Mouse (Mus musculus) liver, embryonic 15.5 days (tissue): ENCODE data around the gene Gm5485. TPM values are rescaled to one million over a fixed set of nuclear protein-coding genes. Genes with fewer than 3 reads are reported as not detected.

Source experiments
- ATAC-seq: fragments of 200-750 bp; cut with Nextera tagmentation; 2 replicates; pipeline ENCODE4 v1.8.0; 2017; ENCODE audit warnings: moderate number of reproducible peaks, mild to moderate bottlenecking, moderate library complexity; ENCODE audit not compliant: insufficient read depth
- H3K27ac ChIP-seq: fragments of 300-500 bp; sonication (generic); replicated peaks from 2 replicates; pipeline ENCODE4 v1.5.1; 2015; ENCODE audit warnings: mild to moderate bottlenecking, inconsistent platforms
- H3K27me3 ChIP-seq: fragments of 300-500 bp; sonication (generic); 2 replicates; pipeline ENCODE4 v1.6.1; 2015; ENCODE audit warnings: mild to moderate bottlenecking, inconsistent platforms
- H3K36me3 ChIP-seq: fragments of 300-500 bp; sonication (generic); replicated peaks from 2 replicates; pipeline ENCODE4 v1.6.1; 2015; ENCODE audit warnings: moderate library complexity, mild to moderate bottlenecking, inconsistent platforms
- H3K4me1 ChIP-seq: fragments of 300-500 bp; sonication (generic); replicated peaks from 2 replicates; pipeline ENCODE4 v1.6.1; 2015; ENCODE audit warnings: inconsistent platforms
- H3K4me2 ChIP-seq: fragments of 300-500 bp; sonication (generic); 2 replicates; pipeline ENCODE4 v1.6.1; 2015; ENCODE audit warnings: moderate library complexity, mild to moderate bottlenecking, inconsistent platforms
- H3K4me3 ChIP-seq: fragments of 300-500 bp; sonication (generic); replicated peaks from 2 replicates; pipeline ENCODE4 v1.5.1; 2015; ENCODE audit warnings: mild to moderate bottlenecking, inconsistent platforms
- H3K9ac ChIP-seq: fragments of 300-500 bp; sonication (generic); 2 replicates; pipeline ENCODE4 v1.6.1; 2015; ENCODE audit warnings: moderate library complexity, mild to moderate bottlenecking, inconsistent platforms
- H3K9me3 ChIP-seq: fragments of 300-500 bp; sonication (generic); replicated peaks from 2 replicates; pipeline ENCODE4 v1.6.1; 2016; ENCODE audit warnings: inconsistent platforms
- WGBS: fragments of 180-500 bp; shearing (Covaris S2); methylation state at CpG from one replicate; pipeline ENCODE4 v1.1.7; 2015; ENCODE audit warnings: mixed read lengths; ENCODE audit not compliant: insufficient replicate concordance; 5-methylcytosine and 5-hydroxymethylcytosine counted together
- polyA plus RNA-seq: library from polyadenylated mRNA; unstranded; fragments of >200 nt; fragmentation: Nextera tagmentation; extraction: Ambion mirVana; gene quantifications from 2 replicates; pipeline ENCODE4 v1.2.1, GENCODE M21; 2015

Gene Gm5485
- polyA plus RNA-seq, 1 experiment from 2014 or later = not detected

DNA sequence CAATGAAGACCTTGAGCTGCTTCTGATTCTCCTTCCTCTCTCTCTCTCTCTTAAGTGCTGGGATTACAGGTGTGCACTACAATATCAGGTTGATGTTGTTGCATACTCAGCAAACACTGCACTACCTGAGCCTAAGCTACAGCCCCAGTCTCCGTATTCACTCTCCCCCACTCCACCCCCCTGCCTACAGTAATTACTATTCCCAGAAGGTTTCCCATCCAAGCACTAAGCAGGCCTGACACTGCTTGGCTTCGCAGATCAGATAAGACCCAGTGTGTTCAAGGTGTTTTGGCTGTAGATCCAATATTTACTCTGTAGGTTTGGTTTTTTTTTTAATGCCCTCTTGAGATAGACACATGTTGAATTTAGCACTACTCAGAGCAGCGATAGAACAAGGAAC is 2.1 kb downstream of the Gm5485 start:
- Histone ChIP-seq H3K27ac (no peak overlapping the region), H3K4me2 (no peak overlapping the region)
- ATAC-seq = no peak

DNA sequence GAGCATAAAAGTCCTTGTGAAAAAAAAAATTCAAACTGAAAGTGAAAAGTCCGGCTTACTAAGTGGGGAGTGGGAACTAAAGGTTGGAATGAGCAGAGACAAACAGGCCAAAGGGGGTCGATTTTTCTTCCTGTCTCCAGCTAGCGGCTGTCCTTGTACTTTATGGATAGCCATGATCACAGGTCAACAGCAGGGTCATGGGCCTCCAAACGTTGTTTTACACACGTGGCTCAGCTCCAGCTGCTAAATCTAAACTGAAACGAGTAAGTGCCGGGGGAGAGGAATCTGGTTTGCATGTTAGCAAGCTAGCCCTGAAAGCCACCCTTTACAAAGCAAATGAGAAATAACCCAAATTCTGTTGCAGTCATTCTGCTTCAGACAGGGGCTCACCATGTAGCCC is 2.6 kb downstream of the Gm5485 start:
- H3K4me3 ChIP-seq = no peak overlapping the region

More for the DNA sequence above, 2.1 kb downstream of the Gm5485 start:
- 45% methylated on average over 3 of the region's 3 CpGs for WGBS
- Histone ChIP-seq H3K9ac (no peak overlapping the region), H3K27me3 (no peaks in the 10 kb centered on the region), H3K36me3 (no peaks in the 10 kb centered on the region), H3K9me3 (no peaks in the 10 kb centered on the region), H3K4me3 (no peak overlapping the region), H3K4me1 (no peaks in the 10 kb centered on the region)

DNA sequence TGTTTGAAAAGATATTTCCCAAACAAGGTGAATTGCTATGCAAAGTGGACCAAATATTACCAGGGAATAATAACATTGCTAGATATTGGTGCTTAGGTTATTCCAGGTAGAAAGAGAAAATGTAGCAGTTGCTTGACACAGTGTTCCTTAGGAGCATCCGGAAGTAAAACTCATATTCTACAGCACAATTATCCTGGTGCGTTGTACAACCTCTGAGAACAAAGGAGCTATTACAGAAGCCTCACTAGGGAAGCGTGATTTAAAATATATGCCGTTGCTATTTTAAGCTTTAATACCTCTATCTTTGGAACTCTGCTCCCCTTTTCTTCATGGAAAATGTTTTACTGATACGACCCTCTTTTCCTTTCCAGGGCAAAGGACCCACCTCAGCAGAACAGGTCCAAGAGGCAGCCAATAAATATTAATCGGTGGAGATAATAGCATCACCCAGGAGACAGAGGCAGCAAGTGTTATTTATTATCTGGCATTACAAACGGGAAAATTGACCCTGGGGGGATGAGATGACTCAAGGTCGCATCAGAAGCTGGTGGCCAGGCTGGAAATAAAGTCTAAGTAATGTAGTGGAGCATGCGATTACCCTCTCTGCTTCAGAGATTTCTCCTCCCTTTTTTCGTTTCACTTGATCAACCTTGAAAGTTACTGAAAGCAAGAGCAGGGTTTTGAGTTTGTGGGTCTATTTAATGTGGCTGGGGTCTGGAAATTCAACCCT is 6.4 kb downstream of the Gm5485 start:
- ATAC-seq = no peak
- H3K9ac ChIP-seq = no peak overlapping the region

More for the DNA sequence above, 2.6 kb downstream of the Gm5485 start:
- no peaks in the 10 kb centered on the region for H3K36me3 ChIP-seq
- no peak overlapping the region for H3K4me2 ChIP-seq
- no peak overlapping the region for H3K9ac ChIP-seq
- ATAC-seq = no peak
- no peaks in the 10 kb centered on the region for H3K4me1 ChIP-seq
- H3K9me3 ChIP-seq = no peaks in the 10 kb centered on the region
- H3K27ac ChIP-seq = no peak overlapping the region
- H3K27me3 ChIP-seq = no peaks in the 10 kb centered on the region
- WGBS = 50% methylated on average over 7 of the region's 7 CpGs

DNA sequence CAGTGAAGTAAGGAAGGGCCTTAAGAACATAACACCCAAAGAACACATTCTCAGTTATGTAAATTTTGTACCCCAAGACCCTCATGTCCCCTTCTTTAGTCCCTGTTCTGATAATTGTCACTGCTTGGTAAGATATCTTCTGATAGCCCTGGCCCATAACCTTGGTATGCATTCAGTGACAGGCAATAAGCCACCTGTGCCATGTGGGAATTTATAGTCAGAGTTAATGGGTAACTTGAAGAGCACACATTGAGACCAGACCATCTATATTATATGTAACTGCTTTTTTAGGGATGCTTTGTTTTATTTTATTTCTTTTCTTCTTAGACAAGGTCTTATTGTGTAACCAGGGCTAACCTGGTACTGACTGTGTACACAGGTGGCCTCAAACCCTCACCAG is 8.2 kb downstream of the Gm5485 start:
- no peak for ATAC-seq
- Histone ChIP-seq H3K4me1 (no peaks in the 10 kb centered on the region), H3K9ac (no peak overlapping the region), H3K4me2 (no peak overlapping the region), H3K27me3 (no peaks in the 10 kb centered on the region), H3K36me3 (no peaks in the 10 kb centered on the region), H3K9me3 (no peaks in the 10 kb centered on the region), H3K27ac (no peak overlapping the region), H3K4me3 (no peak overlapping the region)

More for the DNA sequence above, 6.4 kb downstream of the Gm5485 start:
- H3K36me3 ChIP-seq = no peaks in the 10 kb centered on the region
- no peaks in the 10 kb centered on the region for H3K27me3 ChIP-seq
- no peak overlapping the region for H3K27ac ChIP-seq
- H3K4me3 ChIP-seq = no peak overlapping the region
- no peaks in the 10 kb centered on the region for H3K9me3 ChIP-seq
- no peaks in the 10 kb centered on the region for H3K4me1 ChIP-seq
- no peak overlapping the region for H3K4me2 ChIP-seq
- 67% methylated on average over 10 of the region's 10 CpGs for WGBS

DNA sequence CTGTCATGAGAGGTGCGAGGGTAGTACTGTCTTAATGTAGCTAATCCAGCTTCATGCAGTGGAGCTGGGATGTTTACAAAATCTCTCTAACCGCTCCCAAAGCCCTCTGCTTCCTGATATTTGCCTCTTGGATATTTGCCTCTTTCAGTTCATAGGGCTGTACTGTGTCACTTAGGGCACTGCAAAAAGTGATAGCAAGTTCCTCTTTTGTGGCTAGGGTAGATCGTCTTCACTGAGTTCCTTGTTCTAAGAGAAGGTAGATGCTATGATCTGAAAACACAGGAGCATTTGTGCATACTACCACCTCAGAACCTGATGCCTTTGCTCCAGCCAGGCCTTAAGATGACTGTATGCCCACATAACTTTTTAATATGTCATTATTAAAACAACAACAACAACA is 8.8 kb downstream of the Gm5485 start:
- no peak overlapping the region for H3K4me3 ChIP-seq
- no peaks in the 10 kb centered on the region for H3K4me1 ChIP-seq
- H3K9ac ChIP-seq = no peak overlapping the region
- H3K4me2 ChIP-seq = no peak overlapping the region
- no peaks in the 10 kb centered on the region for H3K27me3 ChIP-seq
- 21% methylated on average over 3 of the region's 3 CpGs for WGBS
- H3K9me3 ChIP-seq = no peaks in the 10 kb centered on the region
- no peaks in the 10 kb centered on the region for H3K36me3 ChIP-seq
- H3K27ac ChIP-seq = no peak overlapping the region
- ATAC-seq = no peak

DNA sequence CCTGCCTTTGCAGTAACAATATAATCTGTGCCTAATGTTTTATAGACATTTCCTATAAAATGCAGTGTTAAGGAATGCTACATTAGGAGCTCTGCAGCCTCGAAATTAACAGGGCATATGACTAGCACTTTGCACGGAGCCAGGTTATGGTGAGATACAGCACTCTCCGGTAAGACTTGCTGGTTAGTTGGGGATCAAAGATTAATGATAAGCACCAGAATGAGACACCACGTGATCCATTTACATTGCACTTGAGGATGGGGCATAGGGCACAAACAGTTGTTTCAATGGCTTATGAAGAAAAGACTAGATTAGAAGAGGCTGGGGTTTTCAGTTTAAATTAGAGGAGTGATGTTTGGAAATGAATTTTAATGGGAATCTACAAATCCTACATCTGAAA is 9.3 kb downstream of the Gm5485 start:
- Histone ChIP-seq H3K27ac (no peak overlapping the region), H3K9ac (no peak overlapping the region), H3K4me3 (no peak overlapping the region), H3K27me3 (no peaks in the 10 kb centered on the region), H3K36me3 (no peaks in the 10 kb centered on the region), H3K4me2 (no peak overlapping the region), H3K9me3 (no peaks in the 10 kb centered on the region), H3K4me1 (no peaks in the 10 kb centered on the region)
- WGBS = 51% methylated on average over 4 of the region's 4 CpGs
- ATAC-seq = no peak

DNA sequence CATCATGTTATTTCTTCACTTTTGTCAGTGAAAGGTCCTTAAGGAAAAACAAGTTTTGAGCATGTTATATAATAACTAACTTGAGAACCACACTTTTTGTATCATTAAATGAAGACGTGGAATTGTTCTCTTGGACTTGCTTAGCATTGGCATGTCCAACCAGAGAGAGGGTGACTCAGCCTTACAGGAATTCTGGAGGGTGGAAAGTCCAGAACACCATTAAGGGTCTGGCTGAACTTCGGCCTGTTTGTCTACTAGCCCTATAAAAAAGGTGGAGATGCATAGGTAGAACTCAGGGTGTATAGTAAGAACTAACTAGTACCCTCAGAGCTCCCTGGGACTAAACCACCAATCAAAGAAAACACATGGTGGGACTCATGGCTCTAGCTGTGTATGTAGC is 16.9 kb downstream of the Gm5485 start:
- Histone ChIP-seq H3K9ac (no peak overlapping the region), H3K9me3 (no peaks in the 10 kb centered on the region), H3K4me2 (no peak overlapping the region), H3K27me3 (no peaks in the 10 kb centered on the region), H3K4me3 (no peak overlapping the region), H3K36me3 (no peaks in the 10 kb centered on the region), H3K4me1 (no peaks in the 10 kb centered on the region), H3K27ac (no peak overlapping the region)
- WGBS = 58% methylated on average over 2 of the region's 2 CpGs
- ATAC-seq = no peak

DNA sequence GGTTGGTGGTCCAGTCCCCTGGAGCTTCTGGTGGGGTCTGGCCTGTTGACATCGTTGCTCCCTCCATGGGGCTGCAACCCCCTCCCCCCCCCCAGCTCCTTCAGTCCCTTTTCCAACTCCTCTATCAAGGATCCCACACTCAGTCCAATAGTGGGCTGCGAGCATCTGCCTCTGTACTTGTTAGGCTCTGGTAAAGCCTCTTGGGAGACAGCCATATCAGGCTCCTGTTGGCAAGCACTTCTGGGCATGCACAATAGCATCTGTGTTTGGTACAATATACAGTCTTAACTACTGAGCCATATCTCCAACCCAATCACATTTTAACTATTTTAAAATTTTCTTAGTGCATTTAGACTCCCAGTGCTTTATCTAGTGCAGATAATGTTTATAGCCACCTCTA is 25.2 kb downstream of the Gm5485 start:
- H3K4me2 ChIP-seq = no peak overlapping the region
- no peak overlapping the region for H3K4me3 ChIP-seq
- ATAC-seq = no peak
- H3K9ac ChIP-seq = no peak overlapping the region
- WGBS = 68% methylated on average over 2 of the region's 2 CpGs
- no peaks in the 10 kb centered on the region for H3K9me3 ChIP-seq
- no peaks in the 10 kb centered on the region for H3K4me1 ChIP-seq
- H3K27ac ChIP-seq = no peak overlapping the region
- no peaks in the 10 kb centered on the region for H3K27me3 ChIP-seq
- no peaks in the 10 kb centered on the region for H3K36me3 ChIP-seq

DNA sequence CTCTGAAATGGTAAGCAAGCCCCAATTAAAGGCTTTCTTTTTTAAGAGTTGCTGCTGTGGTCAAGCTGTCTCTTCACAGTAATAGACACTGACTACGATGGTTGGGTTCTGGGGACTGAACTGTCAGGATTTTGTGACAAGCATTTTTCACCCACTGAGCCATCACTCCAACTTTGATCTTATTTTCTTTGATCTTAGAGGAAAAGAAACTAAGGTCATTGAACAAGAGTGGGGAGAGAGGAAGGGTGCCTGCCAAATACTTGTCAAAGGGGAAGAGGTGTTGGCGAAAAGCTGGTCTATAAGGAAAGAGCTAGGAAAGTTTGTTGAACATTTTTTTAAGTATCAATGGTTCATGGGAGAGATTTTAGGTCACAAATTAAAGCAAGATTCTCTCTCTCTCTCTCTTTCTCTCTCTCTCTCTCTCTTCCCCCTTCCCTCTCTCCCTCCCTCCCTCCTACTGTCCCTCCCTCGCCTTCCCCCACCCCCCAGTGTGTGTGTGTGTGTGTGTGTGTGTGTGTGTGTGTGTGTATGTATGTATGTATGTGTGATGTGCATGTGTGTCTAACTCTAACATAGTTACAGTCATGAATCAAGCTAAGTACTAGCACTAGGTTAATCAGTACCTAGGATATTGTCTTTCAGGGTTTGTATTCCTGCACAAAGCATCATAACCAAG is 28.5 kb downstream of the Gm5485 start:
- no peak overlapping the region for H3K4me2 ChIP-seq
- no peaks in the 10 kb centered on the region for H3K4me1 ChIP-seq
- no peak overlapping the region for H3K4me3 ChIP-seq
- H3K27me3 ChIP-seq = no peaks in the 10 kb centered on the region
- no peaks in the 10 kb centered on the region for H3K36me3 ChIP-seq
- no peak for ATAC-seq
- no peak overlapping the region for H3K27ac ChIP-seq
- H3K9ac ChIP-seq = no peak overlapping the region
- WGBS = 46% methylated on average over 3 of the region's 3 CpGs
- H3K9me3 ChIP-seq = no peaks in the 10 kb centered on the region

DNA sequence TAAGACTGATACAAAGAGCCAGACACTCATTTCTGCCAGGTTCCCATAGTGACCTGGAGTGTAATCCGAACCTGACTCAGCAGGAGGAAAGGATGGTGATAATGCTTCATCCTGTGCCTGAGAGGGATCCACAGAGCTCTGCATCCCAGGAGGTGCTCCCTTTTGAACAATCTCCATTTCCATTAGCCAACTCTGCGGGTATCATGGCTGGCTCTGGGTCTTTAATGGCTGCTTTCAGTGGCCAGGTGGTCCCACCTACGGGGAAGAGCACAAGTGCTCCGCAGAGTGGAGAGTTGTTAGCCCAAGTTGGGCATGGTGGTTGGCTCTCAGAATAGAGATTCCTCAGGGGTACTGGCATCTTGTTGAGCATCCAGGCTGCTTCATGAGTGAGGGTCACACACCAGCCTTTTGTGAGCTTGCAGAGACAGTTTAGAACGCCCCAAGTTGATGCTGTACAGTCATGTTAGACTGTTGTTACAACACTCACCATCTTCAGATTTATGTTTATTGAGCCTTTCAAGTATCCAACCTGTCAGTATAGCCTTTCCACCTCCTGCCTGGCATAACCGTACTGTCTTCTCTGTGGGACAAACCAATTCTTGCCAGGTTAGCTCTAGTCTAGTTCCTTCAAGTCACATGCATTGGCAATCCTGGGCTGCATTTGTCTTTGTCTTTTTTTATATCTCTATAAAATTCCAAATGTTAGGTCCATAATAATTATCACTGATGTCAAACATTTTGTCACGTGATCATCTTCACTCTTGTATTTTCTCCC is 38.3 kb downstream of the Gm5485 start:
- H3K9ac ChIP-seq = no peak overlapping the region
- H3K9me3 ChIP-seq = no peaks in the 10 kb centered on the region
- no peaks in the 10 kb centered on the region for H3K27me3 ChIP-seq
- H3K4me3 ChIP-seq = no peak overlapping the region
- H3K27ac ChIP-seq = no peak overlapping the region
- WGBS = 62% methylated on average over 7 of the region's 7 CpGs
- ATAC-seq = no peak
- H3K4me1 ChIP-seq = no peaks in the 10 kb centered on the region
- no peaks in the 10 kb centered on the region for H3K36me3 ChIP-seq
- H3K4me2 ChIP-seq = no peak overlapping the region

DNA sequence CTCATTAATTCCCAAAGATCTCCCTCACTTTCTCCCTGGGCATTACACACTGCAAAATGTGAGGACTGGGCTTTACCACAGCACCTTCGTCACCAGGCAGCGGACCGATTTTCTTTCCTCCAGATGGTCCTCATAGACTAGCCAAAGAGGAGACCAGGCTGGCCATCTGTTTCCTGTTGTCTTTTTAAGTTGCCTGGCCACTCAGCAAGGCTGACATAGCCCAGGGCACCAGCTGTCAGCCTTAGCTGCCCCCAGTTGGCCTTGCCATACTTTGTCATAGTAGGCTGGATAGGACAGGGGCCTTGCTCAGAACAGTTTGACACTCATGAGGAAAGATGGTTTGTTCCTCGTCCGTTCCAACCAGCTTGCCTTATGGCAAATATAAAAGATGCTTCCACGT is 39.8 kb downstream of the Gm5485 start:
- H3K4me1 ChIP-seq = no peaks in the 10 kb centered on the region
- H3K9ac ChIP-seq = no peak overlapping the region
- H3K4me3 ChIP-seq = no peak overlapping the region
- H3K9me3 ChIP-seq = no peaks in the 10 kb centered on the region
- no peak overlapping the region for H3K27ac ChIP-seq
- H3K27me3 ChIP-seq = no peaks in the 10 kb centered on the region
- 60% methylated on average over 6 of the region's 6 CpGs for WGBS
- H3K36me3 ChIP-seq = no peaks in the 10 kb centered on the region
- no peak for ATAC-seq
- H3K4me2 ChIP-seq = no peak overlapping the region
